Mouse (Mus musculus) adrenal gland, adult 8-10 months (tissue): ENCODE results near the gene Skp2. TPM values are rescaled to one million over a fixed set of nuclear protein-coding genes. Genes with fewer than 3 reads are reported as not detected.
A peak's percentile ranks its signal among the peaks of the same experiment; 100 is the strongest.

Experiments used
- DNase-seq: peaks from one replicate; pipeline ENCODE4 v3.0.0; 2022
- total RNA-seq, 4 experiments: library from RNA; stranded (reverse); gene quantifications; 2 replicates each; pipeline ENCODE4 v1.2.4; 2022

The Skp2 gene
- total RNA-seq, 4 experiments from 2014 or later: 3.1 to 4.3 (median 3.6) TPM

- DNase-seq: no peak
Measured at GRCm38 (mm10) chr15:9113556-9113955, 41.7 kb downstream of the Skp2 start.

- no peak for DNase-seq
Measured at GRCm38 (mm10) chr15:9111648-9112047, 43.6 kb downstream of the Skp2 start.

GRCm38 (mm10) chr15:9110526-9111347, 44.5 kb downstream of the Skp2 start:
- DNase-seq: no peak

GRCm38 (mm10) chr15:9106303-9107074, 48.7 kb downstream of the Skp2 start:
- no peak for DNase-seq

- DNase-seq: no peak
Measured at GRCm38 (mm10) chr15:9100446-9101077, 54.7 kb downstream of the Skp2 start.

- no peak for DNase-seq
Measured at GRCm38 (mm10) chr15:9096865-9097264, 58.4 kb downstream of the Skp2 start.

GRCm38 (mm10) chr15:9094366-9094750, 60.9 kb downstream of the Skp2 start:
- DNase-seq: no peak

- no peak for DNase-seq
Measured at GRCm38 (mm10) chr15:9093598-9094365, 61.4 kb downstream of the Skp2 start.

- DNase-seq: no peak
Measured at GRCm38 (mm10) chr15:9090662-9091061, 64.6 kb downstream of the Skp2 start.

- DNase-seq: no peak
Measured at GRCm38 (mm10) chr15:9089136-9089720, 66.0 kb downstream of the Skp2 start.

GRCm38 (mm10) chr15:9088683-9089072, 66.5 kb downstream of the Skp2 start:
- no peak for DNase-seq

GRCm38 (mm10) chr15:9087895-9088682, 67.1 kb downstream of the Skp2 start:
- no peak for DNase-seq

GRCm38 (mm10) chr15:9087421-9087820, 67.8 kb downstream of the Skp2 start:
- DNase-seq: no peak

- no peak for DNase-seq
Measured at GRCm38 (mm10) chr15:9086813-9087212, 68.4 kb downstream of the Skp2 start.

GRCm38 (mm10) chr15:9082753-9083152, 72.5 kb downstream of the Skp2 start:
- DNase-seq: peak; percentile 32

GRCm38 (mm10) chr15:9081294-9081693, 73.9 kb downstream of the Skp2 start:
- DNase-seq: no peak

GRCm38 (mm10) chr15:9080206-9080605, 75.0 kb downstream of the Skp2 start:
- no peak for DNase-seq

- DNase-seq: no peak
Measured at GRCm38 (mm10) chr15:9079626-9080025, 75.6 kb downstream of the Skp2 start.

GRCm38 (mm10) chr15:9078481-9079300, 76.5 kb downstream of the Skp2 start:
- no peak for DNase-seq

- no peak for DNase-seq
Measured at GRCm38 (mm10) chr15:9075608-9076200, 79.5 kb downstream of the Skp2 start.
